Mouse (Mus musculus): ENCODE results near the gene Clmn.

- TF ChIP-seq CTCF (IDR thresholded peaks at IDR 0.05): no peak
- TF ChIP-seq POLR2A (IDR thresholded peaks at IDR 0.05; ENCODE audit: insufficient read depth, low read depth, low read length): no peak
Observed at GRCm38 (mm10) chr12:104737666-104738065, 127.2 kb downstream of the Clmn start.

Measured in heart, adult 2 months (tissue).